Mouse (Mus musculus): ENCODE results near the gene Rhof. TPM values are rescaled to one million over a fixed set of nuclear protein-coding genes. Genes with fewer than 3 reads are reported as not detected.
A peak's percentile ranks its signal among the peaks of the same experiment; 100 is the strongest.

The Rhof gene
- 12.2 and 13.4 TPM in 2 replicates for polyA plus RNA-seq (2015; fragmentation: Nextera tagmentation; extraction: Ambion mirVana)

GRCm38 (mm10) chr5:123132308-123133071, at the start of gene Rhof:
Rhof (minus strand) TSS chr5:123132692.
- Histone ChIP-seq H3K9ac (peak within 1 kb of the TSS; percentile 40), H3K4me3 (peak within 1 kb of the TSS; percentile 94), H3K36me3 (replicated peaks) (no peaks in the 10 kb centered on the region), H3K9me3 (no peaks in the 10 kb centered on the region), H3K27ac (peak within 1 kb of the TSS; percentile 100), H3K27me3 (replicated peaks) (no peaks in the 10 kb centered on the region), H3K4me2 (peak within 1 kb of the TSS; percentile 99), H3K4me1 (peaks cover 61% of the 10 kb centered on the region)
- ATAC-seq (replicated peaks), result peak; percentile 31
- 3% methylated on average over 44 of the region's 44 CpGs for WGBS

- Histone ChIP-seq H3K4me3 (no peak overlapping the region), H3K9ac (no peak overlapping the region), H3K36me3 (replicated peaks) (no peaks in the 10 kb centered on the region), H3K27me3 (replicated peaks) (no peaks in the 10 kb centered on the region), H3K9me3 (no peaks in the 10 kb centered on the region), H3K27ac (no peak overlapping the region), H3K4me1 (no peaks in the 10 kb centered on the region), H3K4me2 (no peak overlapping the region)
- ATAC-seq (replicated peaks), result no peak
- WGBS, result 67% methylated on average over 6 of the region's 6 CpGs
Measured at GRCm38 (mm10) chr5:123181536-123181935, 49.0 kb upstream of the Rhof start.

- no peaks in the 10 kb centered on the region for H3K4me1 ChIP-seq
- 92% methylated on average over 15 of the region's 15 CpGs for WGBS
- H3K9ac ChIP-seq, result no peak overlapping the region
- H3K4me3 ChIP-seq, result no peak overlapping the region
- H3K4me2 ChIP-seq, result no peak overlapping the region
- H3K36me3 ChIP-seq (replicated peaks), result no peaks in the 10 kb centered on the region
- H3K27ac ChIP-seq, result no peak overlapping the region
- ATAC-seq (replicated peaks), result no peak
- H3K9me3 ChIP-seq, result no peaks in the 10 kb centered on the region
- no peaks in the 10 kb centered on the region for H3K27me3 ChIP-seq (replicated peaks)
Measured at GRCm38 (mm10) chr5:123180390-123180789, 47.9 kb upstream of the Rhof start.

GRCm38 (mm10) chr5:123178792-123179191, 46.3 kb upstream of the Rhof start:
- Histone ChIP-seq H3K27ac (no peak overlapping the region), H3K36me3 (replicated peaks) (no peaks in the 10 kb centered on the region), H3K9me3 (no peaks in the 10 kb centered on the region), H3K4me3 (no peak overlapping the region), H3K9ac (no peak overlapping the region), H3K4me2 (no peak overlapping the region), H3K4me1 (no peaks in the 10 kb centered on the region), H3K27me3 (replicated peaks) (no peaks in the 10 kb centered on the region)
- WGBS, result 90% methylated on average over 5 of the region's 5 CpGs
- ATAC-seq (replicated peaks), result no peak

- peaks cover 2% of the 10 kb centered on the region; the same call in 1 of the 2 replicates for H3K36me3 ChIP-seq (replicated peaks)
- peak overlapping the region; percentile 20; the same call in 1 of the 2 replicates for H3K4me2 ChIP-seq
- ATAC-seq (replicated peaks), result peak; percentile 67
- no peak overlapping the region for H3K4me3 ChIP-seq
- no peak overlapping the region for H3K9ac ChIP-seq
- no peaks in the 10 kb centered on the region for H3K27me3 ChIP-seq (replicated peaks)
- H3K27ac ChIP-seq, result no peak overlapping the region
- WGBS, result 12% methylated on average over 22 of the region's 22 CpGs
- no peaks in the 10 kb centered on the region for H3K9me3 ChIP-seq
- no peaks in the 10 kb centered on the region for H3K4me1 ChIP-seq
Measured at GRCm38 (mm10) chr5:123171646-123172350, 39.3 kb upstream of the Rhof start.

- WGBS, result 76% methylated on average over 9 of the region's 9 CpGs
- Histone ChIP-seq H3K27me3 (replicated peaks) (no peaks in the 10 kb centered on the region), H3K36me3 (replicated peaks) (peaks cover 13% of the 10 kb centered on the region; the same call in 1 of the 2 replicates), H3K4me3 (no peak overlapping the region), H3K27ac (no peak overlapping the region), H3K9ac (no peak overlapping the region), H3K9me3 (no peaks in the 10 kb centered on the region), H3K4me1 (no peaks in the 10 kb centered on the region), H3K4me2 (no peak overlapping the region)
- no peak for ATAC-seq (replicated peaks)
Measured at GRCm38 (mm10) chr5:123170365-123170764, 37.9 kb upstream of the Rhof start.

GRCm38 (mm10) chr5:123169284-123169683, 36.8 kb upstream of the Rhof start, which contains the start of gene Psmd9:
Psmd9 (plus strand) TSS chr5:123169413.
- H3K4me2 ChIP-seq, result no peak within 1 kb of the TSS
- no peak within 1 kb of the TSS for H3K4me3 ChIP-seq
- H3K9me3 ChIP-seq, result no peaks in the 10 kb centered on the region
- ATAC-seq (replicated peaks), result no peak
- H3K9ac ChIP-seq, result no peak within 1 kb of the TSS
- no peak within 1 kb of the TSS for H3K27ac ChIP-seq
- no peaks in the 10 kb centered on the region for H3K4me1 ChIP-seq
- H3K36me3 ChIP-seq (replicated peaks), result peaks cover 17% of the 10 kb centered on the region; the same call in 1 of the 2 replicates
- no peaks in the 10 kb centered on the region for H3K27me3 ChIP-seq (replicated peaks)
- WGBS, result 86% methylated on average over 5 of the region's 5 CpGs

GRCm38 (mm10) chr5:123167591-123167990, 35.1 kb upstream of the Rhof start:
- no peak for ATAC-seq (replicated peaks)
- peak overlapping the region; percentile 34; the same call in 1 of the 2 replicates for H3K27ac ChIP-seq

GRCm38 (mm10) chr5:123166437-123166836, 33.9 kb upstream of the Rhof start:
- ATAC-seq (replicated peaks), result no peak
- H3K9ac ChIP-seq, result no peak overlapping the region
- peaks cover 43% of the 10 kb centered on the region for H3K36me3 ChIP-seq (replicated peaks)
- no peak overlapping the region for H3K27ac ChIP-seq
- no peaks in the 10 kb centered on the region for H3K27me3 ChIP-seq (replicated peaks)
- no peak overlapping the region for H3K4me3 ChIP-seq
- H3K4me2 ChIP-seq, result no peak overlapping the region
- no peaks in the 10 kb centered on the region for H3K9me3 ChIP-seq
- 93% methylated on average over 10 of the region's 10 CpGs for WGBS
- H3K4me1 ChIP-seq, result no peaks in the 10 kb centered on the region

More at GRCm38 (mm10) chr5:123167591-123167990, 35.1 kb upstream of the Rhof start:
- Histone ChIP-seq H3K9ac (no peak overlapping the region), H3K27me3 (replicated peaks) (no peaks in the 10 kb centered on the region), H3K4me2 (no peak overlapping the region), H3K9me3 (no peaks in the 10 kb centered on the region), H3K4me3 (no peak overlapping the region), H3K36me3 (replicated peaks) (peaks cover 34% of the 10 kb centered on the region), H3K4me1 (no peaks in the 10 kb centered on the region)
- 66% methylated on average over 5 of the region's 5 CpGs for WGBS

GRCm38 (mm10) chr5:123162942-123163341, 30.4 kb upstream of the Rhof start:
- Histone ChIP-seq H3K9me3 (no peaks in the 10 kb centered on the region), H3K4me1 (no peaks in the 10 kb centered on the region), H3K27ac (no peak overlapping the region), H3K27me3 (replicated peaks) (no peaks in the 10 kb centered on the region), H3K9ac (no peak overlapping the region), H3K4me3 (no peak overlapping the region), H3K36me3 (replicated peaks) (peaks cover 75% of the 10 kb centered on the region), H3K4me2 (no peak overlapping the region)
- 83% methylated on average over 9 of the region's 9 CpGs for WGBS
- ATAC-seq (replicated peaks), result no peak

- H3K27me3 ChIP-seq (replicated peaks), result no peaks in the 10 kb centered on the region
- 92% methylated on average over 15 of the region's 15 CpGs for WGBS
- H3K36me3 ChIP-seq (replicated peaks), result peaks cover 71% of the 10 kb centered on the region
- H3K4me3 ChIP-seq, result no peak overlapping the region
- H3K27ac ChIP-seq, result no peak overlapping the region
- no peak for ATAC-seq (replicated peaks)
- H3K9me3 ChIP-seq, result no peaks in the 10 kb centered on the region
- H3K4me1 ChIP-seq, result no peaks in the 10 kb centered on the region
- H3K4me2 ChIP-seq, result no peak overlapping the region
- H3K9ac ChIP-seq, result no peak overlapping the region
Measured at GRCm38 (mm10) chr5:123160341-123160740, 27.8 kb upstream of the Rhof start.

GRCm38 (mm10) chr5:123159866-123160265, 27.4 kb upstream of the Rhof start:
- ATAC-seq (replicated peaks), result no peak
- Histone ChIP-seq H3K27ac (no peak overlapping the region), H3K4me2 (no peak overlapping the region), H3K27me3 (replicated peaks) (no peaks in the 10 kb centered on the region), H3K4me3 (no peak overlapping the region), H3K36me3 (replicated peaks) (peaks cover 71% of the 10 kb centered on the region), H3K9me3 (no peaks in the 10 kb centered on the region), H3K4me1 (no peaks in the 10 kb centered on the region), H3K9ac (no peak overlapping the region)
- 93% methylated on average over 15 of the region's 15 CpGs for WGBS
